Mouse (Mus musculus) ES-Bruce4 (cell line): Measurements from ENCODE around the gene Atf7. TPM values are rescaled to one million over a fixed set of nuclear protein-coding genes. Genes with fewer than 3 reads are reported as not detected.

Experiments
- H3K27ac ChIP-seq: 2 replicates; pipeline ENCODE4 v1.5.1; 2012; ENCODE audit warnings: low read length, inconsistent platforms; ENCODE audit not compliant: insufficient read depth
- H3K27me3 ChIP-seq: 2 replicates; pipeline ENCODE4 v1.6.1; 2012; ENCODE audit warnings: mild to moderate bottlenecking, low read length, inconsistent platforms; ENCODE audit not compliant: control insufficient read depth, poor library complexity, insufficient read depth, severe bottlenecking
- H3K36me3 ChIP-seq: 2 replicates; pipeline ENCODE4 v1.6.1; 2012; ENCODE audit warnings: inconsistent platforms, mild to moderate bottlenecking, low read length, moderate library complexity; ENCODE audit not compliant: control insufficient read depth, poor library complexity, insufficient read depth, severe bottlenecking
- H3K4me1 ChIP-seq: one replicate; pipeline ENCODE4 v1.8.1; 2011; ENCODE audit warnings: low read length; ENCODE audit not compliant: control insufficient read depth, insufficient read depth
- H3K4me3 ChIP-seq: 2 replicates; pipeline ENCODE4 v1.5.1; 2011; ENCODE audit warnings: low read depth, mild to moderate bottlenecking, low read length
- H3K9ac ChIP-seq: 2 replicates; pipeline ENCODE4 v1.6.1; 2012; ENCODE audit warnings: low read depth, mild to moderate bottlenecking, inconsistent platforms; ENCODE audit not compliant: poor library complexity, severe bottlenecking
- H3K9me3 ChIP-seq: replicated peaks from 2 replicates; pipeline ENCODE4 v1.6.1; 2012; ENCODE audit warnings: mild to moderate bottlenecking, low read length, inconsistent platforms; ENCODE audit not compliant: control insufficient read depth, poor library complexity, insufficient read depth, severe bottlenecking
- CTCF ChIP-seq: IDR thresholded peaks from one replicate; pipeline ENCODE4 v1.8.1; 2011; ENCODE audit warnings: low read depth, low read length
- EP300 ChIP-seq: IDR thresholded peaks from 2 replicates; pipeline ENCODE4 v1.6.1; 2011; ENCODE audit warnings: low read depth, low read length; ENCODE audit not compliant: insufficient read depth
- POLR2A ChIP-seq: IDR thresholded peaks from one replicate; pipeline ENCODE4 v1.8.1; 2011; ENCODE audit warnings: low read length; ENCODE audit not compliant: insufficient read depth
- polyA plus RNA-seq: library from polyadenylated mRNA; stranded (reverse); fragments of >200 nt; gene quantifications from 2 replicates; pipeline ENCODE4 v1.2.4, GENCODE M21; 2011; ENCODE audit warnings: low read depth; ENCODE audit not compliant: missing spikeins, insufficient read depth, insufficient read length

Gene Atf7
- polyA plus RNA-seq, 1 experiment, result 40.2 TPM

- H3K4me3 ChIP-seq, result no peak overlapping the region
- H3K27me3 ChIP-seq, result no peaks in the 10 kb centered on the region
- no peak overlapping the region for H3K27ac ChIP-seq
- TF ChIP-seq CTCF, result no peak
- no peak for TF ChIP-seq POLR2A
- no peak for TF ChIP-seq EP300
- no peaks in the 10 kb centered on the region for H3K4me1 ChIP-seq
- no peaks in the 10 kb centered on the region for H3K36me3 ChIP-seq
- H3K9me3 ChIP-seq, result no peaks in the 10 kb centered on the region
- no peak overlapping the region for H3K9ac ChIP-seq
Measured at GRCm38 (mm10) chr15:102576972-102577371, 48.3 kb downstream of the Atf7 start.

GRCm38 (mm10) chr15:102572081-102572480, 53.2 kb downstream of the Atf7 start:
- TF ChIP-seq EP300 (no peak), CTCF (no peak), POLR2A (no peak)
- no peaks in the 10 kb centered on the region for H3K9me3 ChIP-seq
- no peaks in the 10 kb centered on the region for H3K36me3 ChIP-seq
- H3K9ac ChIP-seq, result no peak overlapping the region
- H3K4me3 ChIP-seq, result no peak overlapping the region
- H3K27me3 ChIP-seq, result no peaks in the 10 kb centered on the region
- H3K4me1 ChIP-seq, result no peaks in the 10 kb centered on the region
- no peak overlapping the region for H3K27ac ChIP-seq

GRCm38 (mm10) chr15:102567849-102568248, 57.4 kb downstream of the Atf7 start:
- no peak overlapping the region for H3K27ac ChIP-seq
- no peak overlapping the region for H3K4me3 ChIP-seq
- no peaks in the 10 kb centered on the region for H3K27me3 ChIP-seq
- TF ChIP-seq POLR2A (no peak), CTCF (no peak), EP300 (no peak)
- no peaks in the 10 kb centered on the region for H3K36me3 ChIP-seq
- H3K9ac ChIP-seq, result no peak overlapping the region
- H3K9me3 ChIP-seq, result no peaks in the 10 kb centered on the region
- H3K4me1 ChIP-seq, result no peaks in the 10 kb centered on the region

GRCm38 (mm10) chr15:102563681-102564080, 61.6 kb downstream of the Atf7 start:
- Histone ChIP-seq H3K9me3 (no peaks in the 10 kb centered on the region), H3K9ac (no peak overlapping the region), H3K4me3 (no peak overlapping the region), H3K27ac (no peak overlapping the region), H3K36me3 (no peaks in the 10 kb centered on the region), H3K4me1 (no peaks in the 10 kb centered on the region), H3K27me3 (no peaks in the 10 kb centered on the region)
- no peak for TF ChIP-seq EP300
- no peak for TF ChIP-seq POLR2A
- no peak for TF ChIP-seq CTCF

- H3K4me3 ChIP-seq, result no peak overlapping the region
Measured at GRCm38 (mm10) chr15:102563061-102563460, 62.2 kb downstream of the Atf7 start.

GRCm38 (mm10) chr15:102562491-102562890, 62.8 kb downstream of the Atf7 start:
- H3K4me3 ChIP-seq, result no peak overlapping the region
- H3K27ac ChIP-seq, result no peak overlapping the region
- H3K9ac ChIP-seq, result no peak overlapping the region
- no peaks in the 10 kb centered on the region for H3K27me3 ChIP-seq
- no peaks in the 10 kb centered on the region for H3K9me3 ChIP-seq
- TF ChIP-seq POLR2A, result no peak
- TF ChIP-seq EP300, result no peak
- TF ChIP-seq CTCF, result no peak
- H3K36me3 ChIP-seq, result no peaks in the 10 kb centered on the region
- no peaks in the 10 kb centered on the region for H3K4me1 ChIP-seq

More at GRCm38 (mm10) chr15:102563061-102563460, 62.2 kb downstream of the Atf7 start:
- Histone ChIP-seq H3K9ac (no peak overlapping the region), H3K9me3 (no peaks in the 10 kb centered on the region), H3K27me3 (no peaks in the 10 kb centered on the region), H3K4me1 (no peaks in the 10 kb centered on the region), H3K27ac (no peak overlapping the region), H3K36me3 (no peaks in the 10 kb centered on the region)
- TF ChIP-seq POLR2A, result no peak
- TF ChIP-seq CTCF, result no peak
